Mouse (Mus musculus) heart, adult 9 months (tissue): ENCODE data around the gene Acp7.

Source experiments
- DNase-seq, 2 experiments: peaks; one replicate each; pipeline ENCODE4 v3.0.0; 2022; ENCODE audit warnings: low spot score in 2 of 2

Gene Acp7

GRCm38 (mm10) chr7:28601668-28602067 lies 29.5 kb downstream of the Acp7 start:
- DNase-seq, result no peak

- peak in 1 of 2 experiments; percentile 31 for DNase-seq
Measured at GRCm38 (mm10) chr7:28601029-28601428, 30.1 kb downstream of the Acp7 start.

- DNase-seq, result no peak
Measured at GRCm38 (mm10) chr7:28598951-28599350, 32.2 kb downstream of the Acp7 start.

- DNase-seq, result peak; percentile 99
Measured at GRCm38 (mm10) chr7:28597642-28598446, 33.3 kb downstream of the Acp7 start, which contains the start of the genes Samd4b and Pak4. TSS of gene Samd4b (minus strand) at chr7:28598144. TSS of gene Pak4 (minus strand) at chr7:28598185.

- no peak for DNase-seq
Measured at GRCm38 (mm10) chr7:28597277-28597570, 33.9 kb downstream of the Acp7 start.

GRCm38 (mm10) chr7:28596436-28597276 lies 34.5 kb downstream of the Acp7 start:
- no peak for DNase-seq

- no peak for DNase-seq
Measured at GRCm38 (mm10) chr7:28595751-28596435, 35.2 kb downstream of the Acp7 start.

GRCm38 (mm10) chr7:28593206-28594111 lies 37.7 kb downstream of the Acp7 start:
- peak; percentile 75 to 90 for DNase-seq

- no peak for DNase-seq
Measured at GRCm38 (mm10) chr7:28591862-28592261, 39.3 kb downstream of the Acp7 start.

- DNase-seq, result no peak
Measured at GRCm38 (mm10) chr7:28587644-28588043, 43.5 kb downstream of the Acp7 start.

GRCm38 (mm10) chr7:28586663-28587411 lies 44.3 kb downstream of the Acp7 start:
- DNase-seq, result peak in 1 of 2 experiments; percentile 29

GRCm38 (mm10) chr7:28585001-28585400 lies 46.1 kb downstream of the Acp7 start:
- no peak for DNase-seq

GRCm38 (mm10) chr7:28584468-28584867 lies 46.7 kb downstream of the Acp7 start:
- no peak for DNase-seq

GRCm38 (mm10) chr7:28583570-28584344 lies 47.4 kb downstream of the Acp7 start:
- no peak for DNase-seq

- no peak for DNase-seq
Measured at GRCm38 (mm10) chr7:28582841-28583240, 48.3 kb downstream of the Acp7 start.

- no peak for DNase-seq
Measured at GRCm38 (mm10) chr7:28581721-28582120, 49.4 kb downstream of the Acp7 start.

GRCm38 (mm10) chr7:28579826-28580225 lies 51.3 kb downstream of the Acp7 start:
- no peak for DNase-seq

GRCm38 (mm10) chr7:28578543-28579053 lies 52.5 kb downstream of the Acp7 start:
- no peak for DNase-seq

GRCm38 (mm10) chr7:28577826-28578542 lies 53.1 kb downstream of the Acp7 start:
- peak in 1 of 2 experiments; percentile 15 for DNase-seq
